Mouse (Mus musculus): ENCODE results near the gene Tada2a.

Gene Tada2a

GRCm38 (mm10) chr11:84117431-84117830, 12.0 kb downstream of the Tada2a start:
- in situ Hi-C loops (cut with MboI; ENCODE audit: low pct_unique_long_range_greater_than_20kb in 1 of 2, low sequenced_read_pairs in 2 of 2, unreplicated experiment in 1 of 2), result no loop called here

- in situ Hi-C loops (cut with MboI; ENCODE audit: low pct_unique_long_range_greater_than_20kb in 1 of 2, low sequenced_read_pairs in 2 of 2, unreplicated experiment in 1 of 2), result no loop called here
Observed at GRCm38 (mm10) chr11:84116221-84116620, 13.2 kb downstream of the Tada2a start.

GRCm38 (mm10) chr11:84115646-84116045, 13.8 kb downstream of the Tada2a start:
- in situ Hi-C loops (cut with MboI; ENCODE audit: low pct_unique_long_range_greater_than_20kb in 1 of 2, low sequenced_read_pairs in 2 of 2, unreplicated experiment in 1 of 2), result no loop called here

- in situ Hi-C loops (cut with MboI; ENCODE audit: low pct_unique_long_range_greater_than_20kb in 1 of 2, low sequenced_read_pairs in 2 of 2, unreplicated experiment in 1 of 2), result no loop called here
Observed at GRCm38 (mm10) chr11:84113623-84114022, 15.8 kb downstream of the Tada2a start.

- in situ Hi-C loops (cut with MboI; ENCODE audit: low pct_unique_long_range_greater_than_20kb in 1 of 2, low sequenced_read_pairs in 2 of 2, unreplicated experiment in 1 of 2), result no loop called here
Observed at GRCm38 (mm10) chr11:84107137-84107536, 22.3 kb downstream of the Tada2a start.

GRCm38 (mm10) chr11:84104036-84104435, 25.4 kb downstream of the Tada2a start:
- in situ Hi-C loops (cut with MboI; ENCODE audit: low pct_unique_long_range_greater_than_20kb in 1 of 2, low sequenced_read_pairs in 2 of 2, unreplicated experiment in 1 of 2), result no loop called here

GRCm38 (mm10) chr11:84101182-84101581, 28.2 kb downstream of the Tada2a start:
- in situ Hi-C loops (cut with MboI; ENCODE audit: low pct_unique_long_range_greater_than_20kb in 1 of 2, low sequenced_read_pairs in 2 of 2, unreplicated experiment in 1 of 2), result no loop called here

- in situ Hi-C loops (cut with MboI; ENCODE audit: low pct_unique_long_range_greater_than_20kb in 1 of 2, low sequenced_read_pairs in 2 of 2, unreplicated experiment in 1 of 2), result no loop called here
Observed at GRCm38 (mm10) chr11:84097251-84097998, 32.0 kb downstream of the Tada2a start.

- in situ Hi-C loops (cut with MboI; ENCODE audit: low pct_unique_long_range_greater_than_20kb in 1 of 2, low sequenced_read_pairs in 2 of 2, unreplicated experiment in 1 of 2), result no loop called here
Observed at GRCm38 (mm10) chr11:84095084-84095483, 34.3 kb downstream of the Tada2a start.

- in situ Hi-C loops (cut with MboI; ENCODE audit: low pct_unique_long_range_greater_than_20kb in 1 of 2, low sequenced_read_pairs in 2 of 2, unreplicated experiment in 1 of 2), result no loop called here
Observed at GRCm38 (mm10) chr11:84090572-84090971, 38.8 kb downstream of the Tada2a start.

- in situ Hi-C loops (cut with MboI; ENCODE audit: low pct_unique_long_range_greater_than_20kb in 1 of 2, low sequenced_read_pairs in 2 of 2, unreplicated experiment in 1 of 2), result no loop called here
Observed at GRCm38 (mm10) chr11:84081901-84082300, 47.5 kb downstream of the Tada2a start.

GRCm38 (mm10) chr11:84080327-84080726, 49.1 kb downstream of the Tada2a start:
- in situ Hi-C loops (cut with MboI; ENCODE audit: low pct_unique_long_range_greater_than_20kb in 1 of 2, low sequenced_read_pairs in 2 of 2, unreplicated experiment in 1 of 2), result no loop called here

- in situ Hi-C loops (cut with MboI; ENCODE audit: low pct_unique_long_range_greater_than_20kb in 1 of 2, low sequenced_read_pairs in 2 of 2, unreplicated experiment in 1 of 2), result no loop called here
Observed at GRCm38 (mm10) chr11:84079887-84080286, 49.5 kb downstream of the Tada2a start.

- in situ Hi-C loops (cut with MboI; ENCODE audit: low pct_unique_long_range_greater_than_20kb in 1 of 2, low sequenced_read_pairs in 2 of 2, unreplicated experiment in 1 of 2), result no loop called here
Observed at GRCm38 (mm10) chr11:84079361-84079760, 50.0 kb downstream of the Tada2a start.

GRCm38 (mm10) chr11:84078601-84079000, 50.8 kb downstream of the Tada2a start:
- in situ Hi-C loops (cut with MboI; ENCODE audit: low pct_unique_long_range_greater_than_20kb in 1 of 2, low sequenced_read_pairs in 2 of 2, unreplicated experiment in 1 of 2), result no loop called here

- in situ Hi-C loops (cut with MboI; ENCODE audit: low pct_unique_long_range_greater_than_20kb in 1 of 2, low sequenced_read_pairs in 2 of 2, unreplicated experiment in 1 of 2), result no loop called here
Observed at GRCm38 (mm10) chr11:84077008-84077407, 52.4 kb downstream of the Tada2a start.

- in situ Hi-C loops (cut with MboI; ENCODE audit: low pct_unique_long_range_greater_than_20kb in 1 of 2, low sequenced_read_pairs in 2 of 2, unreplicated experiment in 1 of 2), result no loop called here
Observed at GRCm38 (mm10) chr11:84073816-84074764, 55.3 kb downstream of the Tada2a start.

GRCm38 (mm10) chr11:84072904-84073651, 56.3 kb downstream of the Tada2a start:
- in situ Hi-C loops (cut with MboI; ENCODE audit: low pct_unique_long_range_greater_than_20kb in 1 of 2, low sequenced_read_pairs in 2 of 2, unreplicated experiment in 1 of 2), result no loop called here

- in situ Hi-C loops (cut with MboI; ENCODE audit: low pct_unique_long_range_greater_than_20kb in 1 of 2, low sequenced_read_pairs in 2 of 2, unreplicated experiment in 1 of 2), result no loop called here
Observed at GRCm38 (mm10) chr11:84069034-84069370, 60.4 kb downstream of the Tada2a start, which contains the start of gene Dusp14. Gene Dusp14 (minus strand): TSS chr11:84069261.

All from mouse embryonic stem cell (cell line).